Mouse (Mus musculus): ENCODE measurements at regions not wholly inside any gene's neighbourhood (a gene's known extent, or its start where the extent isn't known, plus 50 kb on each side); places are given as distances from the start of the nearest gene placed in this dataset.

DNA sequence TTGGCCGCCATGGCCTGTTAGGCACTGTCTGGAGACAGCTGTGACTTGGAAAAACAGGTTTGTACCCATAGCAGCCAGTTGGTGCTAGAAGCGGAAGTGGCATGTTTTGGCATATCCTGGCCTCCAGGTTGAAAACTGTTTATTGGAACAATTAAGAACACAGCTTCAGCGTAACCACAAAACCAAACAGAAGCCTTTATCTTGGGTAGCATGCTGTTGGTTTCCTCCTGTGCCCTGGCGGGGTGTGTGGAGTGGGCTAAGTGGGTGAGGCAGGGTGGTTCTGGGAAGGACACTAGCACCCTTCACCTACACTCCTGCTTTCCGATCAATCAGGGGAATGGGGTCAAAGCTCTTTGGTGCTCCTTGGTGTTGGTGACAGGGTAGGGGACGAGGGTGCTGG lies 114.4 kb upstream of the Haao start:
- H3K9me3 ChIP-seq (ENCODE audit: control insufficient read depth, low read length): no peaks in the 10 kb centered on the region
- 86% methylated on average over 6 of the region's 6 CpGs for WGBS
- ATAC-seq: no peak

GRCm38 (mm10) chr17:83960821-83961220 lies 113.1 kb upstream of the Haao start:
- H3K36me3 ChIP-seq (ENCODE audit: control insufficient read depth, insufficient read depth, low read length): no peaks in the 10 kb centered on the region
- H3K9me3 ChIP-seq (ENCODE audit: control insufficient read depth, low read length): no peaks in the 10 kb centered on the region
- no peak for ATAC-seq
- no peak overlapping the region for H3K9ac ChIP-seq (ENCODE audit: low read depth, low read length)
- no peaks in the 10 kb centered on the region for H3K27me3 ChIP-seq (replicated peaks; ENCODE audit: control insufficient read depth, insufficient read depth, low read length)
- no peak overlapping the region for H3K4me3 ChIP-seq (ENCODE audit: low read length)
- H3K27ac ChIP-seq (ENCODE audit: low read length): peak overlapping the region; percentile 79; the same call in 1 of the 2 replicates
- WGBS: 76% methylated on average over 7 of the region's 7 CpGs
- peaks cover 85% of the 10 kb centered on the region for H3K4me1 ChIP-seq (ENCODE audit: control insufficient read depth, insufficient read depth, low read length)
- no peak overlapping the region for H3K4me2 ChIP-seq (ENCODE audit: low read depth, low read length)

More for the DNA sequence above, 114.4 kb upstream of the Haao start:
- H3K36me3 ChIP-seq (ENCODE audit: control insufficient read depth, insufficient read depth, low read length): no peaks in the 10 kb centered on the region
- no peak overlapping the region for H3K9ac ChIP-seq (ENCODE audit: low read depth, low read length)
- peaks cover 73% of the 10 kb centered on the region for H3K4me1 ChIP-seq (ENCODE audit: control insufficient read depth, insufficient read depth, low read length)
- no peak overlapping the region for H3K27ac ChIP-seq (ENCODE audit: low read length)
- H3K4me3 ChIP-seq (ENCODE audit: low read length): no peak overlapping the region
- no peak overlapping the region for H3K4me2 ChIP-seq (ENCODE audit: low read depth, low read length)
- no peaks in the 10 kb centered on the region for H3K27me3 ChIP-seq (replicated peaks; ENCODE audit: control insufficient read depth, insufficient read depth, low read length)

DNA sequence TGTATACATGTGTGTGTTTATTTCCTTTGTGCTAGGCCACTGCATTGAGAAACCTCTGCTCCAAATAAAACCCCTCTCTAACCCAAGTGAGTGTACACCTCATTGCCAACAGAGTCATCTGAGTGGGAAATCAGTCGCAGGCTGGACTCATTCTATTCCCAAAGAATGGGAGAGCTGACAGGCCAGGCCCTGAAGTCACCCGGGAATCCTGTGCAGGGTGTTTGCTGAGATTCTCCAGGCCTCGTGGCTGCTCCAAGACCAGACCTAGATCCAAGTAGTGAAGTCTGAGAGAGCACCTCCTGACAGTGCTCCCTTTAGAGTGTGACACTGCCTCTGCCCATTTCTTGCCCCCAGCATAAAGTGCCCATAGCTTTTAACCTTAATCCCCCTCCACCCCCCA lies 112.4 kb upstream of the Haao start:
- ATAC-seq: no peak
- Histone ChIP-seq H3K36me3 (ENCODE audit: control insufficient read depth, insufficient read depth, low read length) (no peaks in the 10 kb centered on the region), H3K9ac (ENCODE audit: low read depth, low read length) (0 out of 2 replicates have a peak overlapping the region, but pooled peaks have one; percentile 16), H3K27ac (ENCODE audit: low read length) (peak overlapping the region; percentile 79), H3K9me3 (ENCODE audit: control insufficient read depth, low read length) (no peaks in the 10 kb centered on the region), H3K4me2 (ENCODE audit: low read depth, low read length) (no peak overlapping the region), H3K4me3 (ENCODE audit: low read length) (no peak overlapping the region), H3K4me1 (ENCODE audit: control insufficient read depth, insufficient read depth, low read length) (peaks cover 92% of the 10 kb centered on the region), H3K27me3 (replicated peaks; ENCODE audit: control insufficient read depth, insufficient read depth, low read length) (no peaks in the 10 kb centered on the region)
- 22% methylated on average over 3 of the region's 3 CpGs for WGBS

DNA sequence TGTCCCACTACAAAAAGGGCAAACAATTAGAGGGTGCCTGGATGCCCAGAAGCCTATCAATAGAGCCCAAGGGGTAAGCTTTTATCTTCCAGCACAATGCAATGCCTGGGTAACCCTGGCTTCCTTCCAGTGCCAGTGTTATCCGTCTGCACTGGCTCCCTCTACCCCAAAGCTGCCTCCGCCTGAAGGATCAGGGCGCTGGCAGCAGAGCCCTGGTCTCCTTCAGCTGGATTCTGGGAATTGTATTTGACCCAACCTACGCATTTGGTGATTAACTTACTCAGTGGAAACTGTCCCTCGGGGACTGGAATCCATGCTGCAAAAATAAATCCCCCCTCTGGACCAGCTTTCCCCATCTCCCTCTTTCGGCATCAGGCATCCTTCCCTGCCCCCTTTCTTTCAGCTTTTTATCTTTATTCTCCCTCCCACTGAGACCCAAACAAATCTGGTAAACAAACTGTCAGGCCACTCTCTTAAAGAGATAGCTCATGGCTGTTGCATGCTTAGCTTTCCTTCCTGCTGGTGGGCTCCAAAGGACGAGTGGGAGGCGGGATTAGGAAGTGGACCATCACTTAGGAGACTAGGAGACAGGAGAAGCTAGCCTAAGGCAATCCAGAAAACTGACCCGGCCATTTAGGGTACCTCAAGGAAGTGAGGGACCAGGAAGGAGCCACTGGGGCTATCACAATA lies 111.5 kb upstream of the Haao start:
- no peak overlapping the region for H3K4me3 ChIP-seq (ENCODE audit: low read length)
- H3K9ac ChIP-seq (ENCODE audit: low read depth, low read length): 0 out of 2 replicates have a peak overlapping the region, but pooled peaks have one; percentile 17
- no peaks in the 10 kb centered on the region for H3K27me3 ChIP-seq (replicated peaks; ENCODE audit: control insufficient read depth, insufficient read depth, low read length)
- peak; percentile 6; the same call in 1 of the 2 replicates for ATAC-seq
- H3K4me1 ChIP-seq (ENCODE audit: control insufficient read depth, insufficient read depth, low read length): peaks cover 97% of the 10 kb centered on the region
- 27% methylated on average over 9 of the region's 9 CpGs for WGBS
- H3K27ac ChIP-seq (ENCODE audit: low read length): peak overlapping the region; percentile 79
- peak overlapping the region; percentile 15; the same call in 1 of the 2 replicates for H3K4me2 ChIP-seq (ENCODE audit: low read depth, low read length)
- H3K36me3 ChIP-seq (ENCODE audit: control insufficient read depth, insufficient read depth, low read length): no peaks in the 10 kb centered on the region
- H3K9me3 ChIP-seq (ENCODE audit: control insufficient read depth, low read length): no peaks in the 10 kb centered on the region

DNA sequence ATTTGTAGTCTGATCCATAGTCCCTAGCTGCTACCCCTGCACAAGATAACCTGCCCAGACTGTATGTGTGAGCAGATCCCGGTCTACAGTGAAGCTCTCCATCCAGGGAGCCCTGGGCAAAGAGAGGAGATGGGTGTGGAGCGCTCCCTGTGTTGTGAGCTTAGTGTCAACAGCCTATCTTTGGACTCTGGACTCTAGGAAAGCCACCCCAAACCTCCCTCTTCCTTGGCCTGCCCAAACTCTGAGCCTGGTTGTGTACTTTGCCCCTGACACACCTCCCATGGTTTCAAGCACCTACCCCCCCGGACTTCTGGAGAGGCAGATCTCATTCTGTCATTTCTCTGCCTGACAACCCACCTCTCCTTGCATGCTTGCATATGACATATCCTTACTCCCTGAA lies 110.9 kb upstream of the Haao start:
- peak; percentile 81 for ATAC-seq
- H3K27ac ChIP-seq (ENCODE audit: low read length): peak overlapping the region; percentile 79
- H3K27me3 ChIP-seq (replicated peaks; ENCODE audit: control insufficient read depth, insufficient read depth, low read length): no peaks in the 10 kb centered on the region
- H3K36me3 ChIP-seq (ENCODE audit: control insufficient read depth, insufficient read depth, low read length): no peaks in the 10 kb centered on the region
- H3K9me3 ChIP-seq (ENCODE audit: control insufficient read depth, low read length): no peaks in the 10 kb centered on the region
- H3K4me2 ChIP-seq (ENCODE audit: low read depth, low read length): peak overlapping the region; percentile 15; the same call in 1 of the 2 replicates
- no peak overlapping the region for H3K4me3 ChIP-seq (ENCODE audit: low read length)
- WGBS: 53% methylated on average over 3 of the region's 3 CpGs
- 0 out of 2 replicates have a peak overlapping the region, but pooled peaks have one; percentile 17 for H3K9ac ChIP-seq (ENCODE audit: low read depth, low read length)
- peaks cover 96% of the 10 kb centered on the region for H3K4me1 ChIP-seq (ENCODE audit: control insufficient read depth, insufficient read depth, low read length)

DNA sequence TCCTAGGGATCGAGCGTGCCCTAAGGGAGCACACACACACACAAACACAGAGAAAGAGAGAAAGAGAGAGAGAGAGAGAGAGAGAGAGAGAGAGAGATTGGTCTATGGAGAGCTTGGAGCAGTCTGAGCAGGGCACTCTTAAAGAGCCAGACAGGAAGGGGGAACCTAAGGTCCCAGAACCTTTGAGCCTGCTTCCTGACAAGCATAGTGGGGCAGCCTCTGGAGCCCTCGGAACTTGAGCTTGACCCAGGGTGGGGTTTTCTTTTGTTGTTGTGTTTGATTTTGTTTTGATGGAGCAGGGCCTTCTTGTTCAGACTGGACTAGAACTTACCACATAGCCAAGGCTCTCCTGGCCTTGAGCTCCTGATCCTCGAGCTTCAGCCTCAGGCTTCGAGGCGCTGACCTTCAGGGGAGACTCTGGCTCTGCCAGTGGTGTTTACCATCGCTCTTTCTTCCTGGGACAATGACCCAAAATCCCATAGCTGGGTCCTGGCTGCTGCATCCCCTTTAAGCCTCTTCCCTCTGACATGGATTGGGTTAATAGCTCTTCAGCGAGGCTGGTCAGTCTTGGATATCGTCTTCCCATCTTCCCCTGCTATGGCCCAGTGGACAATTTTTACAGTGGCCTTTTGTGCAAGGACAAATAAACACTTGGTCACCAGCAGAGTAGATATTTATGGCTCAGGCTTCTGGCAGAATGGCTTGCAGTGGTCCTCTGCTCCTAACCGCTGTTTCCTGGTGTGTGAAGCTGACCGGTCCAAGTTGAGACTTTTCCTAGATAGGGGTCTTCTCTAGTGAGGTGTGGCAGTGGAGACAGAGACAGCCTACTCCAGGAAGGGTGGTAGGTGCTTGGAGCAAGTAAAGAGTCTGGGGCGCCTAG lies 110.1 kb upstream of the Haao start:
- H3K4me3 ChIP-seq (ENCODE audit: low read length): no peak overlapping the region
- 44% methylated on average over 12 of the region's 12 CpGs for WGBS
- H3K9ac ChIP-seq (ENCODE audit: low read depth, low read length): 0 out of 2 replicates have a peak overlapping the region, but pooled peaks have one; percentile 20
- no peaks in the 10 kb centered on the region for H3K36me3 ChIP-seq (ENCODE audit: control insufficient read depth, insufficient read depth, low read length)
- H3K4me2 ChIP-seq (ENCODE audit: low read depth, low read length): 0 out of 2 replicates have a peak overlapping the region, but pooled peaks have one; percentile 7
- H3K4me1 ChIP-seq (ENCODE audit: control insufficient read depth, insufficient read depth, low read length): peaks cover 94% of the 10 kb centered on the region
- H3K27ac ChIP-seq (ENCODE audit: low read length): peak overlapping the region; percentile 79
- ATAC-seq: no peak
- no peaks in the 10 kb centered on the region for H3K9me3 ChIP-seq (ENCODE audit: control insufficient read depth, low read length)
- H3K27me3 ChIP-seq (replicated peaks; ENCODE audit: control insufficient read depth, insufficient read depth, low read length): no peaks in the 10 kb centered on the region

GRCm38 (mm10) chr17:83956821-83957565 lies 109.2 kb upstream of the Haao start:
- Histone ChIP-seq H3K9ac (ENCODE audit: low read depth, low read length) (no peak overlapping the region), H3K36me3 (ENCODE audit: control insufficient read depth, insufficient read depth, low read length) (no peaks in the 10 kb centered on the region), H3K4me1 (ENCODE audit: control insufficient read depth, insufficient read depth, low read length) (peaks cover 86% of the 10 kb centered on the region), H3K4me2 (ENCODE audit: low read depth, low read length) (0 out of 2 replicates have a peak overlapping the region, but pooled peaks have one; percentile 5), H3K9me3 (ENCODE audit: control insufficient read depth, low read length) (no peaks in the 10 kb centered on the region), H3K4me3 (ENCODE audit: low read length) (no peak overlapping the region), H3K27ac (ENCODE audit: low read length) (peak overlapping the region; percentile 94), H3K27me3 (replicated peaks; ENCODE audit: control insufficient read depth, insufficient read depth, low read length) (no peaks in the 10 kb centered on the region)
- no peak for ATAC-seq
- 40% methylated on average over 12 of the region's 12 CpGs for WGBS

GRCm38 (mm10) chr17:83955978-83956377 lies 108.2 kb upstream of the Haao start:
- Histone ChIP-seq H3K9me3 (ENCODE audit: control insufficient read depth, low read length) (no peaks in the 10 kb centered on the region), H3K4me1 (ENCODE audit: control insufficient read depth, insufficient read depth, low read length) (peaks cover 76% of the 10 kb centered on the region), H3K27me3 (replicated peaks; ENCODE audit: control insufficient read depth, insufficient read depth, low read length) (no peaks in the 10 kb centered on the region), H3K9ac (ENCODE audit: low read depth, low read length) (peak overlapping the region; percentile 52), H3K4me2 (ENCODE audit: low read depth, low read length) (no peak overlapping the region), H3K36me3 (ENCODE audit: control insufficient read depth, insufficient read depth, low read length) (no peaks in the 10 kb centered on the region), H3K27ac (ENCODE audit: low read length) (peak overlapping the region; percentile 94), H3K4me3 (ENCODE audit: low read length) (no peak overlapping the region)
- ATAC-seq: peak; percentile 41
- 50% methylated on average over 5 of the region's 5 CpGs for WGBS
